Mouse (Mus musculus) heart, embryonic 14.5 days (tissue): ENCODE data around the gene Lcn10. TPM values are rescaled to one million over a fixed set of nuclear protein-coding genes. Genes with fewer than 3 reads are reported as not detected.

Experiments
- ATAC-seq: fragments of 200-750 bp; cut with Nextera tagmentation; 2 replicates; pipeline ENCODE4 v1.8.0; 2017; ENCODE audit warnings: low read depth, moderate TSS enrichment; ENCODE audit not compliant: insufficient number of reproducible peaks, insufficient read depth, low FRiP score
- H3K27ac ChIP-seq, 2 experiments: fragments of 200-500 bp in 1 of 2; fragments of 300-500 bp in 1 of 2; sonication (generic) in 1 of 2; replicated peaks in 1 of 2; 2 replicates each; pipeline ENCODE4 v1.5.1; 2012 to 2014; ENCODE audit warnings: low read depth in 2 of 2, low read length in 2 of 2, control low read depth in 1 of 2, mild to moderate bottlenecking in 1 of 2, mixed read lengths in 1 of 2; ENCODE audit not compliant: control insufficient read depth in 1 of 2, insufficient read depth in 1 of 2
- H3K27me3 ChIP-seq: fragments of 300-500 bp; sonication (generic); 2 replicates; pipeline ENCODE4 v1.6.1; 2014; ENCODE audit warnings: mild to moderate bottlenecking, low read length, control low read depth; ENCODE audit not compliant: control insufficient read depth, insufficient read depth
- H3K36me3 ChIP-seq: fragments of 300-500 bp; sonication (generic); 2 replicates; pipeline ENCODE4 v1.6.1; 2014; ENCODE audit warnings: mild to moderate bottlenecking, control low read depth, low read length, mixed read lengths; ENCODE audit not compliant: control insufficient read depth, insufficient read depth
- H3K4me1 ChIP-seq, 2 experiments: fragments of 200-500 bp in 1 of 2; fragments of 300-500 bp in 1 of 2; sonication (generic) in 1 of 2; 2 replicates each; pipeline ENCODE4 v1.6.1; 2012 to 2014; ENCODE audit warnings: low read length in 2 of 2, control low read depth in 1 of 2, mixed read lengths in 1 of 2; ENCODE audit not compliant: control insufficient read depth in 2 of 2, insufficient read depth in 2 of 2
- H3K4me2 ChIP-seq: fragments of 300-500 bp; sonication (generic); 2 replicates; pipeline ENCODE4 v1.6.1; 2014; ENCODE audit warnings: mild to moderate bottlenecking, low read length
- H3K4me3 ChIP-seq, 2 experiments: fragments of 200-500 bp in 1 of 2; fragments of 300-500 bp in 1 of 2; sonication (generic) in 1 of 2; 2 replicates each; pipeline ENCODE4 v1.5.1; 2012 to 2014; ENCODE audit warnings: low read length in 2 of 2, mild to moderate bottlenecking in 2 of 2, control low read depth in 1 of 2, low read depth in 1 of 2, moderate library complexity in 1 of 2; ENCODE audit not compliant: control insufficient read depth in 1 of 2, insufficient read depth in 1 of 2
- H3K9ac ChIP-seq: fragments of 300-500 bp; sonication (generic); 2 replicates; pipeline ENCODE4 v1.6.1; 2014; ENCODE audit warnings: mild to moderate bottlenecking, low read length
- H3K9me3 ChIP-seq: fragments of 300-500 bp; sonication (generic); 2 replicates; pipeline ENCODE4 v1.6.1; 2016; ENCODE audit warnings: low read length, control low read depth; ENCODE audit not compliant: control insufficient read depth
- WGBS: fragments of 180-500 bp; shearing (Covaris S2); extraction: QIAGEN DNeasy Blood & Tissue Kit; methylation state at CpG from one replicate; pipeline ENCODE4 v1.1.7; 2014; 5-methylcytosine and 5-hydroxymethylcytosine counted together
- polyA plus RNA-seq: library from polyadenylated mRNA; unstranded; fragments of >200 nt; fragmentation: Nextera tagmentation; extraction: Ambion mirVana; gene quantifications from 2 replicates; pipeline ENCODE4 v1.2.1, GENCODE M21; 2014

The Lcn10 gene
- polyA plus RNA-seq, 1 experiment from 2014 or later = not detected

- Histone ChIP-seq H3K4me1 (no peaks in the 10 kb centered on the region), H3K36me3 (no peaks in the 10 kb centered on the region), H3K4me2 (no peak within 1 kb of the TSS), H3K27ac (no peak within 1 kb of the TSS), H3K4me3 (no peak within 1 kb of the TSS), H3K9me3 (no peaks in the 10 kb centered on the region), H3K27me3 (0 out of 2 replicates have a peak, but pooled peaks cover 4% of the 10 kb centered on the region), H3K9ac (no peak within 1 kb of the TSS)
- no peak for ATAC-seq
Measured at GRCm38 (mm10) chr2:25657652-25658051, 24.9 kb upstream of the Lcn10 start, which contains the start of gene Lcn5. Gene Lcn5, plus strand, starts transcription at chr2:25657952.

GRCm38 (mm10) chr2:25660279-25660678, 22.2 kb upstream of the Lcn10 start:
- Histone ChIP-seq H3K27me3 (no peaks in the 10 kb centered on the region), H3K4me3 (no peak overlapping the region), H3K36me3 (no peaks in the 10 kb centered on the region), H3K4me2 (no peak overlapping the region), H3K9ac (no peak overlapping the region), H3K4me1 (no peaks in the 10 kb centered on the region), H3K9me3 (no peaks in the 10 kb centered on the region), H3K27ac (no peak overlapping the region)
- no peak for ATAC-seq
- WGBS = 84% methylated on average over 8 of the region's 8 CpGs

- Histone ChIP-seq H3K4me1 (no peaks in the 10 kb centered on the region), H3K27me3 (no peaks in the 10 kb centered on the region), H3K4me3 (no peak overlapping the region), H3K36me3 (no peaks in the 10 kb centered on the region), H3K27ac (no peak overlapping the region), H3K9ac (no peak overlapping the region), H3K9me3 (no peaks in the 10 kb centered on the region), H3K4me2 (no peak overlapping the region)
- ATAC-seq = no peak
- WGBS = 76% methylated on average over 6 of the region's 6 CpGs
Measured at GRCm38 (mm10) chr2:25661245-25661970, 21.1 kb upstream of the Lcn10 start.

- WGBS = 69% methylated on average over 1 of the region's 1 CpGs
- Histone ChIP-seq H3K9ac (no peak overlapping the region), H3K9me3 (no peaks in the 10 kb centered on the region), H3K4me3 (no peak overlapping the region), H3K4me2 (no peak overlapping the region), H3K27me3 (no peaks in the 10 kb centered on the region), H3K4me1 (no peaks in the 10 kb centered on the region), H3K27ac (no peak overlapping the region), H3K36me3 (no peaks in the 10 kb centered on the region)
- ATAC-seq = no peak
Measured at GRCm38 (mm10) chr2:25663511-25663910, 19.0 kb upstream of the Lcn10 start.

GRCm38 (mm10) chr2:25664125-25664524, 18.4 kb upstream of the Lcn10 start:
- 84% methylated on average over 5 of the region's 5 CpGs for WGBS
- H3K4me2 ChIP-seq = no peak overlapping the region
- H3K36me3 ChIP-seq = no peaks in the 10 kb centered on the region
- no peaks in the 10 kb centered on the region for H3K4me1 ChIP-seq
- H3K27me3 ChIP-seq = no peaks in the 10 kb centered on the region
- H3K27ac ChIP-seq = no peak overlapping the region
- H3K4me3 ChIP-seq = no peak overlapping the region
- H3K9ac ChIP-seq = no peak overlapping the region
- no peak for ATAC-seq
- no peaks in the 10 kb centered on the region for H3K9me3 ChIP-seq

GRCm38 (mm10) chr2:25666516-25666915, 16.0 kb upstream of the Lcn10 start:
- Histone ChIP-seq H3K4me3 (no peak overlapping the region), H3K9ac (no peak overlapping the region), H3K27me3 (no peaks in the 10 kb centered on the region), H3K27ac (no peak overlapping the region), H3K36me3 (no peaks in the 10 kb centered on the region), H3K9me3 (no peaks in the 10 kb centered on the region), H3K4me1 (no peaks in the 10 kb centered on the region), H3K4me2 (no peak overlapping the region)
- 67% methylated on average over 1 of the region's 1 CpGs for WGBS
- ATAC-seq = no peak

GRCm38 (mm10) chr2:25676486-25676885, 6.0 kb upstream of the Lcn10 start, which contains the start of gene Lcn6:
Gene Lcn6, plus strand, starts transcription at chr2:25676786.
- H3K27me3 ChIP-seq = no peaks in the 10 kb centered on the region
- H3K4me2 ChIP-seq = no peak within 1 kb of the TSS
- no peaks in the 10 kb centered on the region for H3K4me1 ChIP-seq
- H3K4me3 ChIP-seq = no peak within 1 kb of the TSS
- no peaks in the 10 kb centered on the region for H3K36me3 ChIP-seq
- 78% methylated on average over 3 of the region's 3 CpGs for WGBS
- H3K9me3 ChIP-seq = no peaks in the 10 kb centered on the region
- H3K27ac ChIP-seq = no peak within 1 kb of the TSS
- no peak for ATAC-seq
- H3K9ac ChIP-seq = no peak within 1 kb of the TSS

GRCm38 (mm10) chr2:25679559-25679958, 3.0 kb upstream of the Lcn10 start:
- Histone ChIP-seq H3K4me2 (no peak overlapping the region), H3K27ac (no peak overlapping the region), H3K9ac (no peak overlapping the region), H3K27me3 (no peaks in the 10 kb centered on the region), H3K4me3 (no peak overlapping the region), H3K36me3 (no peaks in the 10 kb centered on the region), H3K4me1 (no peaks in the 10 kb centered on the region), H3K9me3 (no peaks in the 10 kb centered on the region)
- ATAC-seq = no peak
- 72% methylated on average over 6 of the region's 6 CpGs for WGBS
